Mouse (Mus musculus) kidney, embryonic 14.5 days (tissue): ENCODE measurements around the gene Zfp385b. TPM values are rescaled to one million over a fixed set of nuclear protein-coding genes. Genes with fewer than 3 reads are reported as not detected.
A peak's percentile ranks its signal among the peaks of the same experiment; 100 is the strongest.

Experiments
- ATAC-seq: fragments of 200-750 bp; cut with Nextera tagmentation; 2 replicates; pipeline ENCODE4 v1.8.0; 2017; ENCODE audit warnings: moderate number of reproducible peaks, mild to moderate bottlenecking, moderate TSS enrichment, moderate library complexity; ENCODE audit not compliant: low FRiP score, low TSS enrichment
- H3K27ac ChIP-seq: fragments of 300-500 bp; sonication (generic); 2 replicates; pipeline ENCODE4 v1.5.1; 2014; ENCODE audit warnings: low read depth, mild to moderate bottlenecking, low read length, moderate library complexity, mixed read lengths
- H3K27me3 ChIP-seq: fragments of 300-500 bp; sonication (generic); 2 replicates; pipeline ENCODE4 v1.6.1; 2014; ENCODE audit warnings: mild to moderate bottlenecking, low read length; ENCODE audit not compliant: control insufficient read depth, insufficient read depth
- H3K36me3 ChIP-seq: fragments of 300-500 bp; sonication (generic); 2 replicates; pipeline ENCODE4 v1.6.1; 2014; ENCODE audit warnings: low read length, mixed read lengths; ENCODE audit not compliant: control insufficient read depth, insufficient read depth
- H3K4me1 ChIP-seq: fragments of 300-500 bp; sonication (generic); 2 replicates; pipeline ENCODE4 v1.6.1; 2014; ENCODE audit warnings: low read length, mixed read lengths; ENCODE audit not compliant: control insufficient read depth, insufficient read depth
- H3K4me2 ChIP-seq: fragments of 300-500 bp; sonication (generic); replicated peaks from 2 replicates; pipeline ENCODE4 v1.6.1; 2014; ENCODE audit warnings: low read depth, mild to moderate bottlenecking, low read length
- H3K4me3 ChIP-seq: fragments of 300-500 bp; sonication (generic); 2 replicates; pipeline ENCODE4 v1.5.1; 2014; ENCODE audit warnings: mild to moderate bottlenecking, low read length
- H3K9ac ChIP-seq: fragments of 300-500 bp; sonication (generic); 2 replicates; pipeline ENCODE4 v1.6.1; 2014; ENCODE audit warnings: low read depth, mild to moderate bottlenecking, low read length, moderate library complexity
- H3K9me3 ChIP-seq: fragments of 300-500 bp; sonication (generic); 2 replicates; pipeline ENCODE4 v1.6.1; 2016; ENCODE audit warnings: low read length; ENCODE audit not compliant: control insufficient read depth
- WGBS: fragments of 180-500 bp; shearing (Covaris S2); extraction: QIAGEN DNeasy Blood & Tissue Kit; methylation state at CpG from one replicate; pipeline ENCODE4 v1.1.7; 2014; 5-methylcytosine and 5-hydroxymethylcytosine counted together
- polyA plus RNA-seq: library from polyadenylated mRNA; unstranded; fragments of >200 nt; fragmentation: Nextera tagmentation; extraction: Ambion mirVana; gene quantifications from 2 replicates; pipeline ENCODE4 v1.2.1, GENCODE M21; 2014

Zfp385b gene
- polyA plus RNA-seq, 1 experiment from 2014 or later = 7.1 TPM

DNA sequence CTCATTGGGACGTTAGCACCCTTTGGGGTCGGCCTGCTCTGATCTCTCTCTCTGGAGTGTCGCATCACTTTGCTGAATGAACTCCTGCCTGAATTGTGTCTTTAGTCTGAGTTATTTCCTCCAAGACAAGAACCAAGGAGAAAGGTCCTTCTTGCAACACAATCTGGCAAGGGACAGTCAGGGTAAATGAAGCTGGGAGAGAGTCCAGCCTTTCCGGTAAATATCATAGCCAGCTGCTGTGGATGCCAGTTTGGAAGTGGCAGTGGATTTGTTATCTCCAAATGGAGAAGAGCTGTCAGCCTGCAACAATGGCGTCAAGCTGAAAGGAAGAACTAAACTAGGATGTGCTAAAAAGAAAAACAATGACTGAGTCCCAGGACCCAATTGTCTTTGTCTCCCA, 436.7 kb downstream of the Zfp385b start:
- no peaks in the 10 kb centered on the region for H3K27me3 ChIP-seq
- no peak overlapping the region for H3K27ac ChIP-seq
- no peak overlapping the region for H3K9ac ChIP-seq
- H3K4me2 ChIP-seq = no peak overlapping the region
- H3K9me3 ChIP-seq = no peaks in the 10 kb centered on the region
- 0 out of 2 replicates have a peak, but pooled peaks cover 5% of the 10 kb centered on the region for H3K4me1 ChIP-seq
- ATAC-seq = no peak
- no peaks in the 10 kb centered on the region for H3K36me3 ChIP-seq
- H3K4me3 ChIP-seq = no peak overlapping the region
- WGBS = 78% methylated on average over 5 of the region's 5 CpGs

DNA sequence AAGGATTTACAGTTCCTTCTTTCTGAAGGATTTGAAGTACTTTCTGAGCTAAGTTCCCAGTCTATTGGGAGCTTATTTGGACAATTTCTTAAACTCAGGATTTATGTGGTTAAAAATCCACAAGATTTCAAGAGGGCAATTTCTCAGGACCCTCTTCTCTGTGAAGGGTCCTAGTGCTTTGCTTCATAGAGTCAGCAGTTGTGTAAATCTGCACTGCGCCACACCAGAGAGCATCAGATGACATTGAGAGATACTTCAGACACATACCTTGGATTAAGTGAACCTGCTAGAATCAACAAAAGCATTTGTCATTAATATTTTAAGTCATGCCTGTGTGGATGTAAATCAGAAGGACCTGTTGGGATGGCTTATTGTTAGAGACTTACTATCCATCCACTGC, 439.5 kb downstream of the Zfp385b start:
- no peak overlapping the region for H3K27ac ChIP-seq

DNA sequence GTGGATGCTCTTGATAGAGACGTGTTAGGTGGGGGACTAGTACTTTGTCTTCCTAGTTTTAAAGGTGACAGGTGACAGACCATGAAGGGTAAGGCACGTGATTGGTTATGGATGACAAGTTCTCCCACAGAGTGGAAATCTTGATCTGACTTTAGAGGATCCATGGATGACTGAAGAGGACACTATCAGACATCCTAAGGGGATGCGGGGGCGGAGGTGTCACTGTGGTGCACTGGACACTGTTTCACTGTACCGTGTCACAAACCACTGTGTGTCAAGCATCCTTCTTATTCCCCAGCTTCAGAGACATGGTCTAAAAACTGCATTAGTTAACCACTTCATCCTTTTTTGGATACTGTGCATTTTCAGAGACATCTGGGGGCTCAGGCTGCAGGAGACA, 440.1 kb downstream of the Zfp385b start:
- Histone ChIP-seq H3K27me3 (no peaks in the 10 kb centered on the region), H3K9me3 (no peaks in the 10 kb centered on the region), H3K27ac (no peak overlapping the region), H3K9ac (no peak overlapping the region), H3K4me2 (0 out of 2 replicates have a peak overlapping the region, but pooled peaks have one; percentile 8), H3K4me3 (no peak overlapping the region), H3K36me3 (no peaks in the 10 kb centered on the region), H3K4me1 (0 out of 2 replicates have a peak, but pooled peaks cover 5% of the 10 kb centered on the region)
- 54% methylated on average over 5 of the region's 5 CpGs for WGBS
- ATAC-seq = peak; percentile 82

More for the DNA sequence above, 439.5 kb downstream of the Zfp385b start:
- H3K4me3 ChIP-seq = no peak overlapping the region
- H3K4me1 ChIP-seq = 0 out of 2 replicates have a peak, but pooled peaks cover 5% of the 10 kb centered on the region
- H3K9ac ChIP-seq = no peak overlapping the region
- no peak for ATAC-seq
- H3K9me3 ChIP-seq = no peaks in the 10 kb centered on the region
- H3K27me3 ChIP-seq = no peaks in the 10 kb centered on the region
- WGBS = 41% methylated on average over 1 of the region's 1 CpGs
- no peaks in the 10 kb centered on the region for H3K36me3 ChIP-seq
- 0 out of 2 replicates have a peak overlapping the region, but pooled peaks have one; percentile 8 for H3K4me2 ChIP-seq

DNA sequence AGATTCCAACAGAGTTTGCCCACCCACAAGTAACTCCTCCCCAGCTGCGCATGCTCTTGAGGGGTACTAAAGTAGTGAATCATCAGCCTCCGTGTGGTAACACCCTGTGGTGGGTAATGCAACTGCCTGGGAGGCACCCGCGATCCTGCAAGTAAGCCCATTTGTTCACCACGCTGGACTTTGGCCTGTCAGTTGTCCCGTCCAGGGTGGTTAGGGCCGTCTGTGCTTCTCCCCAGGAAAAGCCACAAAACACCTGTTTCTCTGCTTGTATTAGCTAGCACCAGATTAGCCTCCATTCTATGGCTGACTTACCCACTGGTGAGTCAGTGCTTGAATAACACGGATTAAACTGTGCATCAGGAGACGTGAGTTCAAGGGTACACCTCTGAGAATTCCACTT, 442.6 kb downstream of the Zfp385b start:
- WGBS = 58% methylated on average over 9 of the region's 9 CpGs
- Histone ChIP-seq H3K36me3 (no peaks in the 10 kb centered on the region), H3K27me3 (no peaks in the 10 kb centered on the region), H3K27ac (no peak overlapping the region), H3K9me3 (no peaks in the 10 kb centered on the region), H3K9ac (no peak overlapping the region), H3K4me1 (0 out of 2 replicates have a peak, but pooled peaks cover 5% of the 10 kb centered on the region), H3K4me2 (no peak overlapping the region), H3K4me3 (no peak overlapping the region)
- ATAC-seq = no peak

DNA sequence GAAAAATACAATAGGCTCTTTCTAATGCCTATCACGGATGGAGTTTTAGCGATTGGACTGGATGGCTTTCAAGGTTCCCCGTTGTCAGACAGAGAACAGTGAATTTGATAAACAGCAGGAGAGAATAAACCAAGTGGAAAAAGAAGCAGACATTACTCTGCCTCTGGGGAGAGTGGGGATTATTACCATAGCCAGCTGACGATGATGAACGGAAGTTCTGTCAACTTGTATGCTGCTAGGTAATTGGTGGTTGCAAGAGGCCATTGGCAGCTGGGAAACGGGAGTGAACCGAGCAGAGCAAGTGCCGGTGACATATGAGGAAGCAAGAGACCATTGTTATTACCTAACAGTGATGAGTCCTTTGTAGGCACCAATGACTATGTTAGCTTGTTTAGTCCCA, 444.3 kb downstream of the Zfp385b start:
- 0 out of 2 replicates have a peak, but pooled peaks cover 5% of the 10 kb centered on the region for H3K4me1 ChIP-seq
- H3K27me3 ChIP-seq = no peaks in the 10 kb centered on the region
- H3K36me3 ChIP-seq = no peaks in the 10 kb centered on the region
- H3K9ac ChIP-seq = no peak overlapping the region
- WGBS = 72% methylated on average over 8 of the region's 8 CpGs
- no peaks in the 10 kb centered on the region for H3K9me3 ChIP-seq
- H3K4me2 ChIP-seq = no peak overlapping the region
- no peak for ATAC-seq
- H3K4me3 ChIP-seq = no peak overlapping the region
- no peak overlapping the region for H3K27ac ChIP-seq

DNA sequence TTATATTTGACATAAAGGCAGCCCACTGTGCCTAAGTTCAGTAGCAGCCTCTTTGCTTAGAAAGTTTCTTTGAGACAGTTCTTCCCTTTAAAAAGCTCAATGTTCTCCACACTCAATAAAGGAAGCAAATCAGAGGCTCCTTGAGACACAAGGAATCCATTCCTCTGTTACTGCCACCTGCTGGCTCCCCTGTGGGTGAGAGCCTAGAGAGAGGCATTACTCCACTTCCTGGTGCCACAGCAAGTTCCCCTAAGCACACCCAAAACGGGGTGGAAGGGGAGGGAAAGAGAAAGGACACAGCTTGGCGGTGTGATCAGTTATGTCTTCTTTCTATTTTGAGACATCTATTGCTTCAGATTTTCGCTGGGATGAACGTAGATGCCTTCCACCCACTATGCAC, 450.3 kb downstream of the Zfp385b start:
- Histone ChIP-seq H3K9ac (no peak overlapping the region), H3K4me1 (no peaks in the 10 kb centered on the region), H3K9me3 (no peaks in the 10 kb centered on the region), H3K4me3 (no peak overlapping the region), H3K27me3 (no peaks in the 10 kb centered on the region), H3K4me2 (no peak overlapping the region), H3K36me3 (no peaks in the 10 kb centered on the region), H3K27ac (no peak overlapping the region)
- ATAC-seq = no peak
- WGBS = 70% methylated on average over 4 of the region's 4 CpGs

Other genes starting within 250 kb of the Zfp385b start
- 23.7 and 36.6 TPM in 2 replicates for gene Cwc22, start 126.7 kb upstream of the Zfp385b start, polyA plus RNA-seq